Mouse (Mus musculus): Measurements from ENCODE around the gene Rere. TPM values are rescaled to one million over a fixed set of nuclear protein-coding genes. Genes with fewer than 3 reads are reported as not detected.

Rere gene
- polyA plus RNA-seq, 1 experiment from 2014 or later = 52.0 TPM

- peaks cover 16% of the 10 kb centered on the region for H3K36me3 ChIP-seq (ENCODE audit: control insufficient read depth, insufficient read depth, low read length)
Measured at GRCm38 (mm10) chr4:150608670-150609069, 327.2 kb downstream of the Rere start.

GRCm38 (mm10) chr4:150613715-150614114, 332.3 kb downstream of the Rere start:
- H3K27ac ChIP-seq (ENCODE audit: low read depth, low read length) = no peak overlapping the region
- peaks cover 38% of the 10 kb centered on the region for H3K36me3 ChIP-seq (ENCODE audit: control insufficient read depth, insufficient read depth, low read length)
- H3K4me1 ChIP-seq (ENCODE audit: control insufficient read depth, insufficient read depth, low read length) = no peaks in the 10 kb centered on the region
- 92% methylated on average over 7 of the region's 7 CpGs for WGBS
- no peaks in the 10 kb centered on the region for H3K9me3 ChIP-seq (ENCODE audit: control insufficient read depth, low read length)
- no peak overlapping the region for H3K4me2 ChIP-seq (ENCODE audit: low read depth)
- no peak overlapping the region for H3K4me3 ChIP-seq (ENCODE audit: low read depth, low read length)
- no peak for ATAC-seq (ENCODE audit: insufficient read depth, low FRiP score, low TSS enrichment)
- H3K9ac ChIP-seq (ENCODE audit: low read length) = no peak overlapping the region
- DNase-seq (ENCODE audit: low spot score) = no peak
- no peaks in the 10 kb centered on the region for H3K27me3 ChIP-seq (ENCODE audit: control insufficient read depth, insufficient read depth, low read length)

More at GRCm38 (mm10) chr4:150608670-150609069, 327.2 kb downstream of the Rere start:
- Histone ChIP-seq H3K9me3 (ENCODE audit: control insufficient read depth, low read length) (no peaks in the 10 kb centered on the region), H3K27ac (ENCODE audit: low read depth, low read length) (no peak overlapping the region), H3K4me2 (ENCODE audit: low read depth) (no peak overlapping the region), H3K4me1 (ENCODE audit: control insufficient read depth, insufficient read depth, low read length) (peaks cover 18% of the 10 kb centered on the region), H3K27me3 (ENCODE audit: control insufficient read depth, insufficient read depth, low read length) (no peaks in the 10 kb centered on the region), H3K9ac (ENCODE audit: low read length) (no peak overlapping the region), H3K4me3 (ENCODE audit: low read depth, low read length) (no peak overlapping the region)
- no peak for ATAC-seq (ENCODE audit: insufficient read depth, low FRiP score, low TSS enrichment)
- 94% methylated on average over 3 of the region's 3 CpGs for WGBS
- no peak for DNase-seq (ENCODE audit: low spot score)

- no peak for ATAC-seq (ENCODE audit: insufficient read depth, low FRiP score, low TSS enrichment)
- WGBS = 92% methylated on average over 11 of the region's 12 CpGs
- no peaks in the 10 kb centered on the region for H3K27me3 ChIP-seq (ENCODE audit: control insufficient read depth, insufficient read depth, low read length)
Measured at GRCm38 (mm10) chr4:150615251-150616028, 334.0 kb downstream of the Rere start.

GRCm38 (mm10) chr4:150616029-150616420, 334.6 kb downstream of the Rere start:
- H3K4me3 ChIP-seq (ENCODE audit: low read depth, low read length) = no peak overlapping the region
- no peaks in the 10 kb centered on the region for H3K9me3 ChIP-seq (ENCODE audit: control insufficient read depth, low read length)
- no peak overlapping the region for H3K27ac ChIP-seq (ENCODE audit: low read depth, low read length)
- no peaks in the 10 kb centered on the region for H3K4me1 ChIP-seq (ENCODE audit: control insufficient read depth, insufficient read depth, low read length)
- peaks cover 37% of the 10 kb centered on the region for H3K36me3 ChIP-seq (ENCODE audit: control insufficient read depth, insufficient read depth, low read length)
- H3K27me3 ChIP-seq (ENCODE audit: control insufficient read depth, insufficient read depth, low read length) = no peaks in the 10 kb centered on the region
- H3K4me2 ChIP-seq (ENCODE audit: low read depth) = no peak overlapping the region
- 85% methylated on average over 13 of the region's 13 CpGs for WGBS
- H3K9ac ChIP-seq (ENCODE audit: low read length) = no peak overlapping the region
- ATAC-seq (ENCODE audit: insufficient read depth, low FRiP score, low TSS enrichment) = no peak
- no peak for DNase-seq (ENCODE audit: low spot score)

More at GRCm38 (mm10) chr4:150615251-150616028, 334.0 kb downstream of the Rere start:
- no peaks in the 10 kb centered on the region for H3K4me1 ChIP-seq (ENCODE audit: control insufficient read depth, insufficient read depth, low read length)
- peaks cover 39% of the 10 kb centered on the region for H3K36me3 ChIP-seq (ENCODE audit: control insufficient read depth, insufficient read depth, low read length)
- H3K27ac ChIP-seq (ENCODE audit: low read depth, low read length) = no peak overlapping the region
- no peak for DNase-seq (ENCODE audit: low spot score)
- H3K4me2 ChIP-seq (ENCODE audit: low read depth) = no peak overlapping the region
- H3K9ac ChIP-seq (ENCODE audit: low read length) = no peak overlapping the region
- H3K9me3 ChIP-seq (ENCODE audit: control insufficient read depth, low read length) = no peaks in the 10 kb centered on the region
- H3K4me3 ChIP-seq (ENCODE audit: low read depth, low read length) = no peak overlapping the region

GRCm38 (mm10) chr4:150616841-150617240, 335.4 kb downstream of the Rere start:
- no peak for ATAC-seq (ENCODE audit: insufficient read depth, low FRiP score, low TSS enrichment)
- Histone ChIP-seq H3K36me3 (ENCODE audit: control insufficient read depth, insufficient read depth, low read length) (peaks cover 35% of the 10 kb centered on the region), H3K27me3 (ENCODE audit: control insufficient read depth, insufficient read depth, low read length) (no peaks in the 10 kb centered on the region)

GRCm38 (mm10) chr4:150619011-150619410, 337.6 kb downstream of the Rere start:
- Histone ChIP-seq H3K27me3 (ENCODE audit: control insufficient read depth, insufficient read depth, low read length) (no peaks in the 10 kb centered on the region), H3K4me3 (ENCODE audit: low read depth, low read length) (no peak overlapping the region), H3K9ac (ENCODE audit: low read length) (no peak overlapping the region), H3K36me3 (ENCODE audit: control insufficient read depth, insufficient read depth, low read length) (peaks cover 23% of the 10 kb centered on the region), H3K4me1 (ENCODE audit: control insufficient read depth, insufficient read depth, low read length) (no peaks in the 10 kb centered on the region), H3K9me3 (ENCODE audit: control insufficient read depth, low read length) (no peaks in the 10 kb centered on the region), H3K27ac (ENCODE audit: low read depth, low read length) (no peak overlapping the region), H3K4me2 (ENCODE audit: low read depth) (no peak overlapping the region)
- 94% methylated on average over 7 of the region's 7 CpGs for WGBS
- ATAC-seq (ENCODE audit: insufficient read depth, low FRiP score, low TSS enrichment) = no peak
- DNase-seq (ENCODE audit: low spot score) = no peak

More at GRCm38 (mm10) chr4:150616841-150617240, 335.4 kb downstream of the Rere start:
- 97% methylated on average over 19 of the region's 20 CpGs for WGBS
- no peak overlapping the region for H3K4me3 ChIP-seq (ENCODE audit: low read depth, low read length)
- no peaks in the 10 kb centered on the region for H3K9me3 ChIP-seq (ENCODE audit: control insufficient read depth, low read length)
- DNase-seq (ENCODE audit: low spot score) = no peak
- H3K4me2 ChIP-seq (ENCODE audit: low read depth) = no peak overlapping the region
- no peak overlapping the region for H3K27ac ChIP-seq (ENCODE audit: low read depth, low read length)
- H3K9ac ChIP-seq (ENCODE audit: low read length) = no peak overlapping the region
- no peaks in the 10 kb centered on the region for H3K4me1 ChIP-seq (ENCODE audit: control insufficient read depth, insufficient read depth, low read length)

- Histone ChIP-seq H3K27ac (ENCODE audit: low read depth, low read length) (no peak overlapping the region), H3K4me1 (ENCODE audit: control insufficient read depth, insufficient read depth, low read length) (no peaks in the 10 kb centered on the region), H3K27me3 (ENCODE audit: control insufficient read depth, insufficient read depth, low read length) (no peaks in the 10 kb centered on the region), H3K9ac (ENCODE audit: low read length) (no peak overlapping the region), H3K9me3 (ENCODE audit: control insufficient read depth, low read length) (no peaks in the 10 kb centered on the region), H3K4me2 (ENCODE audit: low read depth) (no peak overlapping the region), H3K36me3 (ENCODE audit: control insufficient read depth, insufficient read depth, low read length) (peaks cover 2% of the 10 kb centered on the region), H3K4me3 (ENCODE audit: low read depth, low read length) (no peak overlapping the region)
- DNase-seq (ENCODE audit: low spot score) (no peak), ATAC-seq (ENCODE audit: insufficient read depth, low FRiP score, low TSS enrichment) (no peak)
- 92% methylated on average over 13 of the region's 13 CpGs for whole genome bisulfite sequencing
Measured at GRCm38 (mm10) chr4:150622641-150623040, 341.2 kb downstream of the Rere start.

- H3K36me3 ChIP-seq (ENCODE audit: control insufficient read depth, insufficient read depth, low read length) = peaks cover 2% of the 10 kb centered on the region; the same call in 1 of the 2 replicates
- H3K9me3 ChIP-seq (ENCODE audit: control insufficient read depth, low read length) = no peaks in the 10 kb centered on the region
- ATAC-seq (ENCODE audit: insufficient read depth, low FRiP score, low TSS enrichment) (no peak), DNase-seq (ENCODE audit: low spot score) (no peak)
- no peak overlapping the region for H3K9ac ChIP-seq (ENCODE audit: low read length)
- H3K4me3 ChIP-seq (ENCODE audit: low read depth, low read length) = no peak overlapping the region
- H3K4me1 ChIP-seq (ENCODE audit: control insufficient read depth, insufficient read depth, low read length) = no peaks in the 10 kb centered on the region
- WGBS = 63% methylated on average over 11 of the region's 11 CpGs
- H3K4me2 ChIP-seq (ENCODE audit: low read depth) = no peak overlapping the region
- H3K27ac ChIP-seq (ENCODE audit: low read depth, low read length) = no peak overlapping the region
- H3K27me3 ChIP-seq (ENCODE audit: control insufficient read depth, insufficient read depth, low read length) = no peaks in the 10 kb centered on the region
Measured at GRCm38 (mm10) chr4:150624214-150624823, 342.9 kb downstream of the Rere start.

- H3K4me3 ChIP-seq (ENCODE audit: low read depth, low read length) = no peak overlapping the region
- no peaks in the 10 kb centered on the region for H3K9me3 ChIP-seq (ENCODE audit: control insufficient read depth, low read length)
- no peak for DNase-seq (ENCODE audit: low spot score)
- 83% methylated on average over 4 of the region's 4 CpGs for WGBS
- no peak for ATAC-seq (ENCODE audit: insufficient read depth, low FRiP score, low TSS enrichment)
- H3K4me1 ChIP-seq (ENCODE audit: control insufficient read depth, insufficient read depth, low read length) = no peaks in the 10 kb centered on the region
- H3K27ac ChIP-seq (ENCODE audit: low read depth, low read length) = no peak overlapping the region
- H3K27me3 ChIP-seq (ENCODE audit: control insufficient read depth, insufficient read depth, low read length) = no peaks in the 10 kb centered on the region
- no peak overlapping the region for H3K4me2 ChIP-seq (ENCODE audit: low read depth)
- 0 out of 2 replicates have a peak, but pooled peaks cover 2% of the 10 kb centered on the region for H3K36me3 ChIP-seq (ENCODE audit: control insufficient read depth, insufficient read depth, low read length)
- no peak overlapping the region for H3K9ac ChIP-seq (ENCODE audit: low read length)
Measured at GRCm38 (mm10) chr4:150624933-150625332, 343.5 kb downstream of the Rere start.

All from neural tube, embryonic 11.5 days (tissue).